Mouse (Mus musculus) c-Kit-positive CD71-positive TER-119-positive erythroid progenitor cells, embryonic 14.5 days (primary cell): Measurements from ENCODE around the gene Exoc4.

Experiments
- DNase-seq: peaks from one replicate; pipeline ENCODE4 v3.0.0-alpha.2; 2013; ENCODE audit warnings: low spot score

Gene Exoc4

DNA sequence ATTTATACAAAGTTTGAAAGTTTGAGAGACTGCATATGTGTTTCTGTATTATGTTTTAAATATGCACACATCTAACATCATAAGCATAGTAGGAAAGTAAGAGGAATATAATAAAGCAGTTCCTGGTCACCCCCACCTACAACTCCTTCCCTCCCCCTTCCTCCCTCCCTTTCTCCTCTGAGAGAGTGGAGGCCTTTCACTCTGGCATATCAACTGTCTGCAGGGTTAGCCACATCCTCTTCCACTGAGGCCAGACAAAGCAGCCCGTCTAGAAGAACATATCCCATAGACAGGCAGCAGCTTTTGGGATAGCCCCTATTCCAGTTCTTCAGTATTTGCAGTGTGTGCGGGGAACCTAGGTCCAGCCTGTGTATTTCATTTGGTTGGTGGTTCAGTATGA is 382.2 kb downstream of the Exoc4 start:
- DNase-seq = no peak

- no peak for DNase-seq
Measured at GRCm38 (mm10) chr6:33637192-33637591, 388.3 kb downstream of the Exoc4 start.

DNA sequence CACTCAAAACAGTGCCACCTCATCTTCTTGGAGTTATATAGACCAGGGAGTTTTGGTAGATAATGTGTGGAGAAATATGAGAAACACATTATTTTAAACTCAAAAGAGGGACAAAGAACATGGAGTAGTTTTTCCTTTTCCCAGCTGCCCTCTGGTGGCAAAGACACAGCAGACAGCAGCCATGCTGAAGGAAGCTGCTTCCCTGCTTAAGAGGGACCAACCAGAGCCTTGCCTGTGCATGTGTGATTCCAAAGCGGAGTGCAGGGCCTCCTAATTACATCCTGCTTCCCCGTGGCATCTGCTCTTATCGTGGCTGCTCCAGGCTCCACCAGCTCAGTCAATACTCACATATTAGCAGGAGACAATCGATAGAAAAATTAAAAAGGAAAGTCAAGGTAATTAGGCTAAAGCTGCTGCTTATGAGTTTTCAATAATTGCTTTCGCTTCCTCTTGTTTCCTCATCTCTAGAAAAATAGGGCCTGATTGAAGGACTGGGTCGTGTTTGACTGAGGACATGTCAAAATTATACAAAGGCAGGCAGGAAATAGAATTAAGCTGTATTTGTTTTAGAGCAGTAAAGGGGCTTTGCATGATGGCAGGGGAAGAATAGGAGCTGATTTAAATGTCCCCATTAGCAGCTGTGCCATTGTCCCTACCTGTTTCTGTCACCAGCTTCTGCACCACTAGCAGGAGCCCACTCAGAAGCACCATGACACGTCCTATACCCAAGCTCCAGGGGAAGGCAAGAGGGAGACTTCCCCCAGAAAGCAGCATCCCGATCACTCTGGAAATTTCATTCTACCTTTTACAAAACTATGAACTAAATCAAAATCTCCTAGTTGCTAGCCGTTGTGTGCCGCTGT is 433.1 kb downstream of the Exoc4 start:
- no peak for DNase-seq

DNA sequence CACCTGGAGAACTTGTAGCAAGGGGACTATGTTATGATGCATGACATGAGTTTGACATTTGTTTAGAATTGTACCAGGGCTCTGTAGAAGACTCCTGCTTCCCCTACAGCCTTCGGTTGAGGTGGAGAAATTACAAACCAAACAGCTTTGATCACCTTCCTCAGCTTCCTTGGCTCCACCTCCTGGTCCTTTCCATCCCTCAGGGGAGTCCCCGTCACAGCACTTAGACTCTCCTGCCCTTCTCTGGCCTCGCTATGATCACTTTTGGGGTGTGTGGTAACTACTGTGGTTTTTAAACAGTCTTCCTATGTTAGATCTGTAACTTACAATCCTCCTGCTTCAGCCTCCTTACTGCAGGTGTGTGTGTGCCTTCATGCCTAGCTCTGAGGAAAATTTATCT is 434.6 kb downstream of the Exoc4 start:
- DNase-seq = no peak

DNA sequence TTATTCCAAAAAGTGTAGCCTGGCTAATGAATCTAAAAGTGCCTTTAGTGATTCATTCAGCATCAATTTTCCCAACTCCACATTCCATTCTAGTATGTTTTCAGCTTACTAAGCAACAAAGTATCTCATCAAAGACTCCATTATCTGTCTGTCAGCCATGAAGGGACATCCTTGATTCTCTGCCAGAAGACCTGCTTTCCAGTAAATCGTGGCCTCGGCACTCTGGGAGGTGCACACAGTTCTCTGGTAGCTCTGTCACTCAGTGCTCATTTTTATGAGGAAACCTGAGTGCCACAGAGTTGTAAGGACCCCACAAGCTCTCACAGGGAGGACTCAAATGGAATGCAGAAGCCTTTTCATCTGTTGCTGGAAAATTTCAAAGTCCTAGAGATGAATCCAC is 436.4 kb downstream of the Exoc4 start:
- DNase-seq = no peak

DNA sequence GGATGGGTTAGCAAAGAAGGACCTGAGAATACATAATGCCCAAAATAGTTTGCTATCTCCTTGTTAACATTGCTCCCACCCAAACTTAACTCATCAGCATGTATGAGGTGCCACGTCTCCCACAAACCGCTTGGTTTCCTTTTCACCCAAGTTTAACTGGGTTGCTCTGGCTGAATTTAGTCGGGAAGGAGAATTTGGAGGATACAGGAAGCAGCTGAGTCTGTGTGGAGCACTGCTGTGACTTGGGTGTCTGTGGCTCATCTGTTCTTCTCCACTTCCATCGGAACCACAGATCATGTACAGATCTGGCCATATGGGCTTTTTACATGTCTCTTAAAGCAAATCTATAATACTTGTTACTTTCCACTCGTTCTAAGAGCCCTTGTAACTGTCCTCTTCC is 441.7 kb downstream of the Exoc4 start:
- DNase-seq = no peak

DNA sequence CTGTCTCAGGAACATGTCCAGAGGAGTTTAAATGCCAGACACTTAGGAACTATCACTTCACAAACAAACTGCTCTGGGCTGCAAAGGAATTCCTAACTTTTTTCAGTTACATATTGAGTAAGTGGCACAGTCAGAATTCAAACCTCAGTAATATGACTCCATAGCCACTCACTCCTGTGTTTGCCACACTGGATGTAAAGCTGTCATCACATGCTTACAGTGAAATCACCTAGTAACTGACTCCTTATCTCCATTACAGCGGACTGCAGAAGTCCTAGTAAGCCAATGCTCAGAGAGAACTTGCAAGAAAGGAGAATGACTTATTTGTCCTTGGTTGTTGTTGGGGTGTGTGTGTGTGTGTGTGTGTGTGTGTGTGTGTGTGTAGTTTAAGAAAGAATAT is 448.1 kb downstream of the Exoc4 start:
- DNase-seq = no peak

DNA sequence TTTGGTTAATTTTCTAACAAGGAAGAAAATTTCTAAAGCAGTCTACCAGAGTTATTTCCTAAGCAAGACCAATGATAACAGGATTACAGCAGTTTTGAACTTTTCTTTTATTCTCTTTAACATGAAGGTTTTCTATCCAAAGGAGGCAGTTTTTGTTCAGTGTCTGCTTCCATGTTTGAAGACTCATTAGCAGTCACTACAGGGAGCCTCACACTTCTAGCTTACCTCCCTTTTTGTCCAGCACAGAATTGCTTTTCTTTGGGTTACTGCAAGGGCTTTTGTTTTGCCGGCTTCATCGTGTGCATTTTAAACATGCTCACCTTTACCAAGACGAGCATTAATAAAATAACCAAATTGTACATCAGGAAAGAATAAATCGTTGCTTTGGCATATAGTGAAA is 460.0 kb downstream of the Exoc4 start:
- DNase-seq = no peak

DNA sequence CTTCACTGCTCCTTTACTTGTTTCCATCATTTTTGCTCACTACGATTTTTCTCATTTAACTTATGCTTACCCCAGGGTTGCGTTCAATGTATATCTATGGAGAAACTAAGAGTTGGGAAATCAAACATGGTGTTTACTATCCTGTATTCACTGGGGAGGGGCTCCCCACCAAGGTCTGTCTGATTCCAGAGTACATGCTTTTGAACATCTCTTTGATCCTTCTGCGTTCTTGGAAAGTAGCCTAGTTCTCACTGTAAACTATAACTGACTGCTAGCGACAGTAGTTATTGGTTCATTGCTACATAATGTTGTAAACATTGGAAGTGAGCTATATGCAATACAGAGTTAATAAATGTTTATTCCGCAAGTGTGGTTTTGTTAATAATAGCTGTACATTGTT is 460.5 kb downstream of the Exoc4 start:
- DNase-seq = no peak

GRCm38 (mm10) chr6:33711742-33712141 is 462.9 kb downstream of the Exoc4 start:
- DNase-seq = no peak

DNA sequence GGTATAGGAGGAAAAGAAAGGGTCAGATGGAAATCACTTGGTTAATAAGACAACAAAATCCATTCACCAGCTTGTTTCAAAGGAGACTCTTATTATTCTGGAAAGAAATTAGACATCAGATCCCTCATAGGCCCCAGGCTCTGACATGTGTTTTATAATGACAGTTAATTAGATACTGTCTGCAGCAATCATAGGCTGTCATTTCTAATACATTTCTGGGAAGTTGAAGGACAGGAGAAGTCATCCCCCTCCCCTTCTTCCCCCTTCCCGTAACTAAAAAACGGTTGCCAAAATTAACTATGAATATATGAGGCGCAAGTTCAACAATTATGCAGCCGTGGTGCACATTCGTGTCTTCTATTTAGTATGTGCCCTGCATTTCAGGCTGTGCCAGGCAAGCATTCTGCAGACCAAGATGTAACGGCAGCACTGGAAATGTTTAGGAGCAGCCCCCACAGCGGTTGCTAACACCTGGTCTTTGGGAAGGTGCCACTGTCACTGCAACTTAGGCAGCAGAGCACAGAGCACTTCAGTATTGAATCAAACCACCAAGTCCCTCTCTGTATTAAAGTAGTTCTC is 463.7 kb downstream of the Exoc4 start:
- no peak for DNase-seq

GRCm38 (mm10) chr6:33716254-33716965 is 467.5 kb downstream of the Exoc4 start:
- DNase-seq = no peak

DNA sequence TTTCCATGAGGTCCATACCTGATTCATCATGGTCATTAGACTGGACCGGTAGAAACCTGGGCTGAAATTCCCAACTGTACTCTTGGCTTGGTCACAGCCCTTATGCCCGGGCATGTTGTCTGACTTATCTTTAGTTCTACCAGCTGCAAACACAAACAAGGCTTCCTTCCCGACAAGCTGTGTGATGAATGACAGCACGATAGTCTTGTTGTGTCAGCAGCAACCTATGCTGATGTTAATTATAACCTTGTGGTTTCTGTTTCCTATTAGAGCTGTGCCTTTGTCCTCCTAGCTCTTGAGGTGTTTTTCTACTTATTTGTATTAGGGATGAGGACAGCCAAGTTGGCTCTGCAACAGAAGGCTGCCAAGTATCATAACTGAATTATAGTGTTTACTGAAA is 472.3 kb downstream of the Exoc4 start:
- DNase-seq = no peak

DNA sequence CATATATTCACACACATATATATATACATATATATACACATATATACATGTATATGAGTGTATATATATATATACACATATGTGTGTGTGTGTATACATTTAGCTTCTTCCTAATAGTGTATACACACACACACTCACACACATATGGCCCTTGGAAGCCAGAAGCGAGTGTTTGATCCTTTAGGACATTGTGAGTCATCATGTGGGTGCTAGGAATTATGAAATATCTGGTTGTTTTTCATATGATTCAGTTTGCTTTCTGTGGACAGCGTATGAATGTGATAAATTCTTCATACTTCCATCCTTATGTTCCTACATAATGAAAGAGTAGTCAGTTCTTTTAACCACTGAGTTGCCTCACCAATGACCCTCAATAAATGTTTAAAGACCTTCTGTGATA is 473.9 kb downstream of the Exoc4 start:
- DNase-seq = no peak

DNA sequence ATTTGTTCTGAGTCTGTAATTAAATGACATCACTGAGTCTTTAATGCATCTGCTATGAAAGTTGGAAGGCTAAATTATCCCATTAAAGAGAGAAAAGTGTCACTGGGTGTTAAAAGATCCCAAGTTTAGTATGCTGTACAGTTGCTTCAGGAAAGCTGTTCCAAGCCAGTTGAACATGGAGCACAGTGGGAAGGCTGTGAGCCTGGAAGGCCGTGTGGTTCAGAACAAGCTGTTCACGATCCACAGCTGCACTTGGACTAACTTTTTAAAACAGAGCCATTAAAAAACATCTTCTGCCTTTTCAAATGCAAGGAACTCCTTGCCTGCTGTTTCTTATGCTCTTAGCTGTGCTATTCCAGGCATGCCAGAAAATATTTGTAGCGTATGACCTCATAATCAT is 475.7 kb downstream of the Exoc4 start:
- no peak for DNase-seq

GRCm38 (mm10) chr6:33727271-33727670 is 478.4 kb downstream of the Exoc4 start:
- no peak for DNase-seq

DNA sequence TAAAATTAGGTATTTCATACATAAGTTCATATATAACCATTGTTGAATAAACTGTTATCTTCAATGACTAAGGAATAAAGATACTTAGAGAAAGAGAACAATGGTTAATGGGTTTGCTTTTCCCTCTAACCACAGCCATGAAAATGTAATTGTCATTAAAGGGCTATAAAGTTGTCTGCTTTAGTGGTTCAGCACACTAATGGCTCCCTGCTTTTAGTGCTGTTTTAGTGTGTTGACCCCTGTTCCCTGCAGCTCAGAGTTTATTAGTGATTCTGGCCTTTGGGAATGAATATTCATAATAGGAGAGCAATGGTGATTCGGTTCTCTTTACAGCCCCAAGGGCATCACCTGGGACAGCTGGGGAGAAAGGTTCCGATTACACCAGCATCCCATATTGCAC is 483.3 kb downstream of the Exoc4 start:
- DNase-seq = no peak

DNA sequence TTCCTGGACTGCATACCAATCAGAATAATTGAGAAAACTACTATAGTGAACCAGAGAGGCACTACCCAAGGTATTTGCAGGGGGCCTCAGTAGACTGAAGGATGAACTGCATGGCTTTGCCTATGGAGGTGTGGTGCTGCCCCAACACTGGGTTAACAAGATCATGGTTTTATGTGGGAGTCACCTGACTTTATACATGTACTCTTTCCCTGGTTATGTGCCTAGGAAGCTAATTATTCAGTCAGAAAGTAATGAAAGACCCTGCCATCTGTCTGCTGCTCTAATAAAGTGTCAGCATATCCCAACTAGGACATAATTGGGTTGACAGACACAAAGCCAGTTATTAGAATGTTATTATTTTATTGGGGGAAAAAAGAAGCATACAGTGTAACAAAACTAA is 484.7 kb downstream of the Exoc4 start:
- no peak for DNase-seq

- no peak for DNase-seq
Measured at GRCm38 (mm10) chr6:33734032-33734431, 485.1 kb downstream of the Exoc4 start.

DNA sequence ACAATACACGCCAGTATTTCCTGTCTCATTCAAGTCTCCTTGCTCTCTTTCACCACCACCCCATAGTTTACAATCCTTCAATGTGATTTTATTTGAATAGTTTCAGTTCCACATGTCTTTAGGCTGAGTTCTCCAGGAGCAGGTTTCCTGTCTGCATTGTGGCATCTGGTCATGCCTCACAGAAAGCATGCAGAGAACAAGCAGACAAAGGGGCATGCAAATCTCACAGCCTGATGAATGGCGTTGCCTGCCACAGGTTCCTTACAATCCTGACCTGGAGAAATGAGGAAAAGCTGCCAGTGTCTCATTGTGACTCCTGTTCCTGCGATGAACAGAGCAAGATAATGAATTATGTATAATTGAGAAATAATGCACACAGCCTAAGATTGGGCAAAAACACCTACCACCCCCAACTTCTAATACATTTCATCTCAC is 490.0 kb downstream of the Exoc4 start:
- no peak for DNase-seq

- DNase-seq = no peak
Measured at GRCm38 (mm10) chr6:33739304-33739703, 490.4 kb downstream of the Exoc4 start.

DNA sequence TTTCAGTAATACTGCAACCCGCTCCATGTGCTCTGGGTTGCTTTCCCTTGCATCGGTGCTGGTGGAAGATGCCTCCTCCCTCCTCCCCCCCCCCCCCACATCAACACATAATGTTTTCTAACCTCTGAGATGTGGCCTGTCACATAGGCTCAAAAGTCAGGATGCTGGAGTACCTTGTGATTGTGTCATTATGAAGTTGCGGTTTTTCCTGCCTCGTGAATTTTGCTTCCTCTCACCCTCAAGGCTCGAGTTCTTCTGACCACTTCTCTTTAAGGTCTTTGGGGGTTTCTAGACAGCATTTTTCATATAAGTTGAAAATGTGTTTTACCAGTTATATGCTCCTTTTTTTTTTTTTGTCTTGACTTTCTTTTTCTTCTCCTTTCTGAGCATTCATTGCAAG is 507.1 kb downstream of the Exoc4 start:
- no peak for DNase-seq

DNA sequence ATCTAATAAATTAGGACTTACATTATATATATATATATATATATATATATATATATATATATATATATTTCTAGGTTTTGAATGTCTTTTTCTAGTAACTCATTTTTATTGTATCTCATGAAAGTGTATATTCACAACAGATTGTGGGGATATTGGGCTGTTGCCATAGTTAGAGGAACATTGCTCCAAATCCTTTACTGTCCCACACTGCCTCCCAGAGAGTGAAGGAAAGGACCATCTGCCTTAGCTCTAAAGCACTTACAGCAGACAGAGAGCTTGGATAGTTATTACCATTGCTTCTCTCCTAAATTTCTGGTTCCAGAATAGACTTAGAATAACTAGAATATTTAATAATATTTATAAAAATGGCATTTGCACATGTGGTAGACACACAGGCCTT is 512.7 kb downstream of the Exoc4 start:
- DNase-seq = no peak
